Mouse (Mus musculus): ENCODE data around the gene Slc24a4. TPM values are rescaled to one million over a fixed set of nuclear protein-coding genes. Genes with fewer than 3 reads are reported as not detected.

The Slc24a4 gene
- 0.34 and 0.84 TPM in 2 replicates for total RNA-seq (2012; rRNA removed)
- total RNA-seq (2014; rRNA removed): 0.23 and 0.47 TPM in 2 replicates
- 0.42 and 0.69 TPM in 2 replicates for polyA plus RNA-seq (2012; ENCODE audit: insufficient read length, low read depth)

DNA sequence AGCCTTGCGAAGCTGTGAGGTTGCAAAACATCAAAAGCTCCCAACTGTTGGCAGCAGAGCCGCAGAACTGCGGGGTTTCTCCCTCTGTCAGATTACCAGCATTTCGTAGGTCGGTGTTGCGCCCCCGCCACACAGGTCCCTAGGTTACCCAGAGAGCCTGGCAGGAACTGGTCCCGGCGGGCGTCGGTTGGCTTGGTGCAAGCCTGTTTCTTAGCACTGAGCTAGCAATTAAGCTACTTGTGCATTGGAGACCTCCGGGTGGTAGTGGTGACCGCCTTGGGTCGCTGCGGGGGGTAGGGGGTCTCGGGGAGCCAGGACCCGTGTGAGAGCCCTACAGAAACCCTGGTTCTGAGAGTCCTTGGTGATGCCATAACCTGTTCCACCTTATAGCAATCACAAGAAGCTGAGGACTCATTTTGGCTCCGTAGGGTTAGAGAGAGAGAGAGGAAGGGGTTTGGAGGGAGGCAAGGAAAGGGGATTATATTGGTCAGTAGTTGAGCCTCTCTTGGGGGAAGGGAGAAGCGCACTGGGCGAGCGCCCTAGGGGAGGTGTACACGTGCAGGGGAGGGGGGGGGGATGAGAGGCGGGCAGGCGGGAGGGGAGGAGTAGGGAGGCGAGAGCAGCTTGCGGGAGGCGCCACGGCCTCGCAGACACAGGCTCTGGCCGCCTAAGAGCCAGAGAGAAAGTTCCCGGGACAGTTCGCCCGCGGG, at the start of gene Slc24a4:
TSS of gene Slc24a4 (plus strand) at position 653 of the 710 bp plus-strand sequence.
- DNase-seq (ENCODE audit: extremely low read depth): no peak
- peaks cover 31% of the 10 kb centered on the region for H3K27me3 ChIP-seq (replicated peaks)
- peaks cover 3 to 19% of the 10 kb centered on the region in 2 experiments; a peak in 2 of 4 replicates for H3K4me1 ChIP-seq (ENCODE audit: control insufficient read depth in 1 of 2, insufficient read depth in 2 of 2)
- H3K36me3 ChIP-seq (replicated peaks in 1 of 2; ENCODE audit: control insufficient read depth in 1 of 2, insufficient read depth in 1 of 2, low read length in 1 of 2): no peaks in the 10 kb centered on the region
- peak within 1 kb of the TSS; percentile 14; the same call in 1 of the 2 replicates for H3K4me2 ChIP-seq (ENCODE audit: insufficient read depth, low read depth, poor library complexity, severe bottlenecking)
- peak within 1 kb of the TSS in 1 of 3 experiments; percentile 23 for H3K4me3 ChIP-seq (replicated peaks in 1 of 3; ENCODE audit: low read depth in 2 of 3, low read length in 2 of 3, poor library complexity in 1 of 3)
- H3K27ac ChIP-seq (ENCODE audit: insufficient read depth, low read depth): no peak within 1 kb of the TSS
- no peaks in the 10 kb centered on the region for H3K79me2 ChIP-seq (replicated peaks; ENCODE audit: control insufficient read depth, extremely low read depth, insufficient read depth, poor library complexity, severe bottlenecking)
- in situ Hi-C loops (cut with MboI; ENCODE audit: low pct_ligation_motif_present, low pct_unique_long_range_greater_than_20kb, low sequenced_read_pairs): no loop called here
- dilution Hi-C loops (cut with MboI; ENCODE audit: extremely low pct_ligation_motif_present, extremely low pct_unique_long_range_greater_than_20kb, low sequenced_read_pairs): no loop called here
- TF ChIP-seq SMC3 (IDR thresholded peaks at IDR 0.05; ENCODE audit: low read depth, low read length) (no peak), HCFC1 (IDR thresholded peaks at IDR 0.05; ENCODE audit: low read depth, low read length) (no peak), IRF4 (IDR thresholded peaks at IDR 0.05; ENCODE audit: low read depth, low read length) (no peak), RAD21 (IDR thresholded peaks at IDR 0.05; ENCODE audit: low read depth, low read length) (no peak), CHD1 (IDR thresholded peaks at IDR 0.05; ENCODE audit: low read depth, low read length) (no peak)
- peaks cover 4% of the 10 kb centered on the region for H3K9me3 ChIP-seq (replicated peaks; ENCODE audit: low read length)
- no peak within 1 kb of the TSS for H3K9ac ChIP-seq (ENCODE audit: insufficient read depth, low read depth)

- Histone ChIP-seq H3K27ac (ENCODE audit: insufficient read depth, low read depth) (0 out of 2 replicates have a peak overlapping the region, but pooled peaks have one; percentile 17), H3K36me3 (replicated peaks in 1 of 2; ENCODE audit: control insufficient read depth in 1 of 2, insufficient read depth in 1 of 2, low read length in 1 of 2) (no peaks in the 10 kb centered on the region), H3K4me2 (ENCODE audit: insufficient read depth, low read depth, poor library complexity, severe bottlenecking) (peak overlapping the region; percentile 60), H3K79me2 (replicated peaks; ENCODE audit: control insufficient read depth, extremely low read depth, insufficient read depth, poor library complexity, severe bottlenecking) (no peaks in the 10 kb centered on the region), H3K9me3 (replicated peaks; ENCODE audit: low read length) (no peaks in the 10 kb centered on the region), H3K9ac (ENCODE audit: insufficient read depth, low read depth) (no peak overlapping the region), H3K4me3 (replicated peaks in 1 of 3; ENCODE audit: low read depth in 2 of 3, low read length in 2 of 3, poor library complexity in 1 of 3) (no peak overlapping the region), H3K27me3 (replicated peaks) (no peaks in the 10 kb centered on the region), H3K4me1 (ENCODE audit: control insufficient read depth in 1 of 2, insufficient read depth in 2 of 2) (peaks cover 29 to 54% of the 10 kb centered on the region in 2 experiments)
- in situ Hi-C loops (cut with MboI; ENCODE audit: low pct_ligation_motif_present, low pct_unique_long_range_greater_than_20kb, low sequenced_read_pairs) (no loop called here), dilution Hi-C loops (cut with MboI; ENCODE audit: extremely low pct_ligation_motif_present, extremely low pct_unique_long_range_greater_than_20kb, low sequenced_read_pairs) (no loop called here)
- peak; percentile 61 for DNase-seq (ENCODE audit: extremely low read depth)
- TF ChIP-seq USF1 (IDR thresholded peaks at IDR 0.05; ENCODE audit: low read depth, low read length) (no peak), MAFK (IDR thresholded peaks at IDR 0.05; ENCODE audit: insufficient replicate concordance, low read length) (peak; percentile 77), KAT2A (IDR thresholded peaks at IDR 0.05; ENCODE audit: insufficient replicate concordance, low read length) (no peak), SIN3A (IDR thresholded peaks at IDR 0.05; ENCODE audit: low read length) (0 out of 2 replicates have a peak, but pooled peaks have one; percentile 17), ZKSCAN1 (IDR thresholded peaks at IDR 0.05; ENCODE audit: borderline replicate concordance, low read depth, low read length) (no peak), USF2 (conservative IDR thresholded peaks at IDR 0.05; ENCODE audit: low read depth, low read length) (no peak), JUN (IDR thresholded peaks at IDR 0.05; ENCODE audit: insufficient read depth, low read depth, low read length) (peak; percentile 87), MEF2A (IDR thresholded peaks at IDR 0.05; ENCODE audit: borderline replicate concordance, low read depth, low read length) (peak; percentile 89), SMC3 (IDR thresholded peaks at IDR 0.05; ENCODE audit: low read depth, low read length) (no peak), RCOR1 (conservative IDR thresholded peaks at IDR 0.05; ENCODE audit: low read depth, low read length) (peak; percentile 94), UBTF (IDR thresholded peaks at IDR 0.05; ENCODE audit: low read depth, low read length) (no peak), ZC3H11A (IDR thresholded peaks at IDR 0.05; ENCODE audit: low read depth, low read length) (no peak), NELFE (IDR thresholded peaks at IDR 0.05; ENCODE audit: low read depth, low read length) (no peak), ELF1 (IDR thresholded peaks at IDR 0.05; ENCODE audit: low read depth, low read length) (0 out of 2 replicates have a peak, but pooled peaks have one; percentile 21), GABPA (IDR thresholded peaks at IDR 0.05; ENCODE audit: insufficient replicate concordance, low read depth, low read length) (no peak), MYC (IDR thresholded peaks at IDR 0.05; ENCODE audit: low read depth, low read length) (peak; percentile 92), MAZ (IDR thresholded peaks at IDR 0.05; ENCODE audit: low read depth, low read length) (no peak), MXI1 (IDR thresholded peaks at IDR 0.05; ENCODE audit: low read depth, low read length) (peak; percentile 79), TBP (conservative IDR thresholded peaks at IDR 0.05; ENCODE audit: low read depth, low read length) (no peak), POLR2AphosphoS2 (IDR thresholded peaks at IDR 0.05; ENCODE audit: low read depth, low read length) (no peak), PAX5 (IDR thresholded peaks at IDR 0.05; ENCODE audit: low read length) (no peak), CHD1 (IDR thresholded peaks at IDR 0.05; ENCODE audit: low read depth, low read length) (peak; percentile 82; the same call in 1 of the 2 replicates), RAD21 (IDR thresholded peaks at IDR 0.05; ENCODE audit: low read depth, low read length) (no peak), ZNF384 (IDR thresholded peaks at IDR 0.05; ENCODE audit: low read depth, low read length) (peak; percentile 94), EP300 (IDR thresholded peaks at IDR 0.05; ENCODE audit: low read length) (peak; percentile 96), BHLHE40 (IDR thresholded peaks at IDR 0.05; ENCODE audit: low read depth, low read length) (peak; percentile 80)
These were observed 45.7 kb upstream of the Slc24a4 start for GRCm38 (mm10) chr12:102082648-102083425.
